Mouse (Mus musculus): ENCODE results near the gene Dnajb11.

The Dnajb11 gene

GRCm38 (mm10) chr16:22857431-22858113, at the start of gene Dnajb11, which contains the start of gene Tbccd1:
Gene Dnajb11, plus strand, starts transcription at chr16:22857845.
Gene Tbccd1, minus strand, starts transcription at chr16:22857669.
- ChIA-PET POLR2A (interaction anchor here in 3 of 4 experiments (0.7 to 3.2 kb wide), 23 partner anchors 9 to 418 kb away, joined by 3 to 20 read pairs (median 3); partner anchors contain the start of genes Etv5 (in 1 of the 3) and Rfc4 (in 1 of the 3)), CTCF (no interaction called here)

GRCm38 (mm10) chr16:22811477-22811876, 46.2 kb upstream of the Dnajb11 start, which contains the start of gene Crygs:
Gene Crygs, minus strand, starts transcription at chr16:22811577.
- POLR2A ChIA-PET = interaction anchor here in 1 of 4 experiments (0.7 to 1.3 kb wide), 2 partner anchors 174 to 437 kb away, joined by 3 read pairs; no protein-coding TSS in a partner anchor
- CTCF ChIA-PET = interaction anchor here in 1 of 4 experiments (0.6 kb wide), 1 partner anchor 348 kb away, joined by 3 read pairs; no protein-coding TSS in a partner anchor

GRCm38 (mm10) chr16:22820731-22821130, 36.9 kb upstream of the Dnajb11 start:
- POLR2A ChIA-PET = interaction anchor here in 1 of 4 experiments (1.0 kb wide), 1 partner anchor 49 kb away, joined by 3 read pairs; no protein-coding TSS in a partner anchor
- CTCF ChIA-PET = interaction anchor here in 3 of 4 experiments (1.3 to 1.5 kb wide), 3 partner anchors 13 kb away, joined by 3 to 4 read pairs (median 3); no protein-coding TSS in a partner anchor

- ChIA-PET CTCF (no interaction called here), POLR2A (interaction anchor here in 1 of 4 experiments (0.6 to 0.7 kb wide), 2 partner anchors 89 to 100 kb away, joined by 3 to 4 read pairs; no protein-coding TSS in a partner anchor)
These were observed 24.6 kb upstream of the Dnajb11 start for GRCm38 (mm10) chr16:22832932-22833525.

GRCm38 (mm10) chr16:22839146-22839857, 18.3 kb upstream of the Dnajb11 start:
- CTCF ChIA-PET = no interaction called here
- POLR2A ChIA-PET = interaction anchor here in 3 of 4 experiments (0.6 to 1.4 kb wide), 3 partner anchors 32 to 263 kb away, joined by 3 to 11 read pairs (median 3); no protein-coding TSS in a partner anchor

GRCm38 (mm10) chr16:22842871-22843270, 14.8 kb upstream of the Dnajb11 start:
- CTCF ChIA-PET = no interaction called here
- POLR2A ChIA-PET = no interaction called here

GRCm38 (mm10) chr16:22844061-22844801, 13.4 kb upstream of the Dnajb11 start:
- POLR2A ChIA-PET = interaction anchor here (0.5 to 2.1 kb wide), 10 partner anchors 9 to 789 kb away, joined by 3 to 20 read pairs (median 4); partner anchors contain the start of genes Dnajb11 (in 3 of the 4), Tbccd1 (in 3 of the 4) and Tra2b (in 1 of the 4)
- CTCF ChIA-PET = interaction anchor here in 1 of 4 experiments (1.6 kb wide), 1 partner anchor 264 kb away, joined by 4 read pairs; no protein-coding TSS in a partner anchor

GRCm38 (mm10) chr16:22844834-22845233, 12.8 kb upstream of the Dnajb11 start:
- ChIA-PET POLR2A (interaction anchor here (0.5 to 2.1 kb wide), 10 partner anchors 10 to 789 kb away, joined by 3 to 20 read pairs (median 4); partner anchors contain the start of genes Dnajb11 (in 3 of the 4), Tbccd1 (in 3 of the 4) and Tra2b (in 1 of the 4)), CTCF (interaction anchor here in 1 of 4 experiments (1.6 kb wide), 1 partner anchor 265 kb away, joined by 4 read pairs; no protein-coding TSS in a partner anchor)

GRCm38 (mm10) chr16:22845481-22845880, 12.2 kb upstream of the Dnajb11 start:
- CTCF ChIA-PET = interaction anchor here in 1 of 4 experiments (1.6 kb wide), 1 partner anchor 266 kb away, joined by 4 read pairs; no protein-coding TSS in a partner anchor

GRCm38 (mm10) chr16:22847686-22848085, 10.0 kb upstream of the Dnajb11 start:
- POLR2A ChIA-PET = interaction anchor here in 2 of 4 experiments (0.7 to 1.5 kb wide), 3 partner anchors 10 to 105 kb away, joined by 3 to 4 read pairs (median 3); partner anchors contain the start of genes Dnajb11 (in 1 of the 2) and Tbccd1 (in 1 of the 2)
- CTCF ChIA-PET = interaction anchor here in 1 of 4 experiments (0.6 kb wide), 1 partner anchor 241 kb away, joined by 3 read pairs; no protein-coding TSS in a partner anchor

More at GRCm38 (mm10) chr16:22845481-22845880, 12.2 kb upstream of the Dnajb11 start:
- POLR2A ChIA-PET = interaction anchor here (1.1 to 2.1 kb wide), 4 partner anchors 11 to 21 kb away, joined by 3 to 20 read pairs (median 4); partner anchors contain the start of genes Dnajb11 (in 2 of the 4) and Tbccd1 (in 2 of the 4)

GRCm38 (mm10) chr16:22848331-22848730, 9.3 kb upstream of the Dnajb11 start:
- ChIA-PET POLR2A (interaction anchor here in 2 of 4 experiments (0.6 to 1.5 kb wide), 4 partner anchors 9 to 105 kb away, joined by 3 to 4 read pairs (median 3); partner anchors contain the start of genes Dnajb11 (in 1 of the 2) and Tbccd1 (in 1 of the 2)), CTCF (interaction anchor here in 1 of 4 experiments (0.6 kb wide), 1 partner anchor 240 kb away, joined by 3 read pairs; no protein-coding TSS in a partner anchor)

- ChIA-PET POLR2A (no interaction called here), CTCF (interaction anchor here in 1 of 4 experiments (0.5 kb wide), 1 partner anchor 246 kb away, joined by 5 read pairs; no protein-coding TSS in a partner anchor)
These were observed 4.9 kb upstream of the Dnajb11 start for GRCm38 (mm10) chr16:22852709-22853108.

GRCm38 (mm10) chr16:22856773-22857172, 872 bp upstream of the Dnajb11 start:
- ChIA-PET POLR2A (interaction anchor here in 3 of 4 experiments (0.6 to 3.2 kb wide), 21 partner anchors 8 to 417 kb away, joined by 3 to 20 read pairs (median 3); partner anchors contain the start of genes Etv5 (in 1 of the 3) and Rfc4 (in 1 of the 3)), CTCF (interaction anchor here in 1 of 4 experiments (1.1 kb wide), 1 partner anchor 232 kb away, joined by 3 read pairs; no protein-coding TSS in a partner anchor)

GRCm38 (mm10) chr16:22872397-22872796, 14.8 kb downstream of the Dnajb11 start:
- POLR2A ChIA-PET = interaction anchor here in 3 of 4 experiments (0.5 to 1.9 kb wide), 6 partner anchors 13 to 262 kb away, joined by 3 to 5 read pairs (median 3); no protein-coding TSS in a partner anchor
- CTCF ChIA-PET = interaction anchor here in 1 of 4 experiments (0.5 to 1.2 kb wide), 2 partner anchors 46 to 173 kb away, joined by 3 to 5 read pairs; partner anchors contain the start of gene Fetub

GRCm38 (mm10) chr16:22873369-22873768, 15.7 kb downstream of the Dnajb11 start:
- ChIA-PET CTCF (interaction anchor here in 3 of 4 experiments (0.7 to 1.2 kb wide), 3 partner anchors 66 to 172 kb away, joined by 3 to 6 read pairs (median 5); no protein-coding TSS in a partner anchor), POLR2A (interaction anchor here in 2 of 4 experiments (0.8 to 1.9 kb wide), 5 partner anchors 15 to 261 kb away, joined by 3 to 5 read pairs (median 3); partner anchors contain the start of genes Dnajb11 (in 1 of the 2) and Tbccd1 (in 1 of the 2))
